Mouse (Mus musculus) erythroblast, embryonic 14.5 days (primary cell): ENCODE results near the gene Ehbp1l1.

Source experiments
- GATA1 ChIP-seq: IDR thresholded peaks from 2 replicates; pipeline ENCODE4 v1.6.1; 2012; ENCODE audit warnings: low read length, inconsistent platforms, mixed read lengths
- TAL1 ChIP-seq: IDR thresholded peaks from 3 replicates; pipeline ENCODE4 v1.6.1; 2012; ENCODE audit warnings: low read length, inconsistent platforms, mixed read lengths

DNA sequence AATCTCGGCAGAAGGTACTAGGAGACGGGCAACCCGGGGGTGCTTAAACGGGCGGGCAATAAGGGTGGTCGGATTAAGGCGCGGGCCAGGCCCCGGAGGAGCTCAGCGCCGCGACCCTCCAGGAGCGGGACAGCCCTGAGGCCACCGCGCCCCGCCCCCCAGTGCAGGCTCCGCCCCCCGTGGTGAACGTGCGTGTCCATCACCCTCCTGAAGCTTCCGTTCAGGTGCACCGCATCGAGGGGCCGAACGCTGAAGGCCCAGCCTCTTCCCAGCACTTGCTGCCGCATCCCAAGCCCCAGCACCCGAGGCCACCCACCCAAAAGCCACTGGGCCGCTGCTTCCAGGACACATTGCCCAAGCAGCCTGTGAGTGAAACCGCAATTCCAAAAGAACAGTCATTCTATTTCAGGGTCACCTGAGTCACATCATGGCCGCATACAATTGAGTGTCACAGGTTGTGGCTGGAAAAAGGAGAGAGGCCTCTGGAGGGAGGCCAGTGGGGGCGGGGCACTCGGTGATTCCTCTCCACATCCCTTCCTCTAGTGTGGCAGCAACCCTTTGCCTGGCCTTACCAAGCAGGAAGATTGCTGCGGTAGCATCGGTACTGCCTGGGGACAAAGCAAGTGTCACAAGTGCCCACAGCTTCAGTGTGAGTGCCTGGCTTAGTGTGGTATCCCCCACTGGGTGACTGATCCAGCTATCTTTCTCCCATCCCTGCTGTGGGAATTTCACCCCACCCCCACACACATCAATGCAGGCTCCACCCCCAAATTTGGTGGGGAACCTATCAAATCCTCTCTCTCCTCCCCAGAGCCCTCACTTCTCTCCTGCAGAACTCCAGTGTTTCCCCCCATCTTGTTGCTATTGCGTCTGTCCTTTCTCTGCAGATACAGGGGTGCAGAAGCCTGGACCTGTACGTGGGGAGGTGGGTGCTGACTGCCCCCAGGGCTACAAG lies 19.9 kb upstream of the Ehbp1l1 start:
- TF ChIP-seq TAL1 (no peak), GATA1 (no peak)
